Mouse (Mus musculus): ENCODE measurements at regions not wholly inside any gene's neighbourhood (a gene's known extent, or its start where the extent isn't known, plus 50 kb on each side); places are given as distances from the start of the nearest gene placed in this dataset.

DNA sequence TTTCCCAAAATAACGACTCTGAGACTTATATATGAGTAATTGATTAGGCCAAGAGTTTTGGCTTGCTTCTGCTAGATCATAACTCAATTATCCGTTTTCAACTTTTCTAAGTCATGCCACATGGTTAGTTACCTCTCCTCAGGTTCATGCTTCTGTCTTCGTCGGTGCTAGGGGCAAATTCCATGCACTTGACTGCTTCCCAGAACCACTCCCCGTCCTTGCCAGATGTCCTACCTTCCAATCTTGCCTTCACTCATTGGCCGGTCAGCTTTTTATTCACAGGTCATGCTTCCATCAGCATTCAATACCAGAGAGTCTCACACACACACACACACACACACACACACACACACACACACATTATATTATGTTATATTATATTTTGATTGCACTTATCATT, 66.4 kb upstream of the Arhgap32 start:
- in situ Hi-C loops (cut with MboI, MseI): no loop called here

DNA sequence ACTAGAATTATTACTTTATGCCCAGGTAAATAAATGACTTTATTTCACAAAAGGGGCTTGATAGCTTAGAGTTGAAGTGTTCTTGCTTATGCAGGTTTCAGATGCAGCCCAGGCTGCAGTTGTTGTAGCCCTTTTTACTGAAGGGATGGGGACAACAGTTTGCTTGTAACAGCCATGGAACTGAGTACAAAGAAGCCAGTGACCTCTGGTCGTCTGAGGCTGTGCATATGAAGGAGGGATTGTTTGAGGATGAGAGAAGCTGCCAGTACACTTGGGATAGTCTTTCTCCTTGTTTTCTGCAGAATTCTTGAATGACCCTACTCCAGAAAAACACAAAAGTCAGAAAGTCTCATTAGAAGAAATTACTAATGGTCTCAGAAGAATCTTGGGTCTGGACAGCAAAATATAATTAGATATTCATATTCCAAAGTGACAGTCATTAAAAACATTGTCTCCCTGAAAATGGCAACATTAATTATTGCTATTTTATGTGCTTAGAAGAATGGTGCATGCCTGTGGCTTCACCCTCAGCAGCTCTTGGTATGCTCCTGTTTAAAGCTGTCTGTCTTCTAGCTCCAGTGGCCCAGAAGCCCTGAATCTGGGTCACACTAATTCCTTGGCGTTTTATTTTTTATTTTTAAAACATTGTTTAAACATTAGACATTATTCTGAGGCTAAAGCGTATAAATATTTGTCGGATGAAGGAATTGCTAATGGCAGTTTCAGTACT, 61.9 kb upstream of the Arhgap32 start:
- in situ Hi-C loops (cut with MboI, MseI): no loop called here

DNA sequence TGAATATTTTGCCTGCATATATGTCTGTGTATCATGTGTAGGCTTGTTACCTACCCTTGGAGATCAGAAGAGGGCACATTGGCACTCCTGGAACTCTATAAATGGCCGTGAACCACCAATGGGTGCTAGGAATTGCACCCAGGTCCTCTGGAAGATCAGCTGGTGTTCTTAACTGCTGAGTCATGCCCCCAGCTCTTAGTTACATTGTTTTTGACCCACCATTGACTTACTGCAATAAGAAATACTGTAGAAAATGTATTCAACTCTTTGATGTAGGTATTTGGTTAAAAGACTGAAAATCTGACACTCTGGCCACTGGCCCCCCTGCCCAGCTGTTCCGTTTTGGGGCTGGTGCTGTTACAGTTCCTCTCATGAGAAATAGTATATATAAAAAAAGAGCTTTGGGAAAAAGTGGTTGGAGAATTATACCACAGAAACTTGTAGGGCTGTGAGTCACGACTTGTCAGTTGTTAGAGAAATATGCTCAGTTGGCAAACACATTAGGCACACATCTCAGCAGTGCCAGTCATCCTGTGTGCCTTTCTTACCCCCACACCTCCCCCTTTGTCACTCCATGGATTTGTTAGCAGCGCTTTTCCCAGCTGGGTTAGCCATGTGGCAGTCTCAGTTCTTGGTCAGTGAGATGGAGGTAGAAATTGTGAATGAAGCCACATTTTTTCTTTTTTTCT, 58.4 kb upstream of the Arhgap32 start:
- in situ Hi-C loops (cut with MboI, MseI): no loop called here

DNA sequence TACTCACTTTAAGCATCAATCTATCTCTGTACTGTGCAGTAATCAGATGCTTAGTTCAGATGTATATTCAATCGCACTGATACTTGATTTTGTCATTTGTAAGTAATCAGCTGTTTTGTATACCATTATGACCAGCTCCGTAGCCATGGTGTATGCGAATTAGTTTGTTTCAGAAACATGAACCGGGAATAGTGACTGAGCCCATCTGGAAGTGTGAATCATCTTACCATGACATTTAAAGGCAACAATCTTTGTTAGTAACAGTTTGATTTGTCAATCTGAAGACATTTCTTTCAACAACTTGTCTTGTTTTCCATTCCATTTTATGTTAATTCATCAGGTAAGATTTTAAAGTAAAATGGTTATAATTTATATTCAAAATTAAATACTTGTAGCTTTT, 53.2 kb upstream of the Arhgap32 start:
- in situ Hi-C loops (cut with MboI, MseI): no loop called here

DNA sequence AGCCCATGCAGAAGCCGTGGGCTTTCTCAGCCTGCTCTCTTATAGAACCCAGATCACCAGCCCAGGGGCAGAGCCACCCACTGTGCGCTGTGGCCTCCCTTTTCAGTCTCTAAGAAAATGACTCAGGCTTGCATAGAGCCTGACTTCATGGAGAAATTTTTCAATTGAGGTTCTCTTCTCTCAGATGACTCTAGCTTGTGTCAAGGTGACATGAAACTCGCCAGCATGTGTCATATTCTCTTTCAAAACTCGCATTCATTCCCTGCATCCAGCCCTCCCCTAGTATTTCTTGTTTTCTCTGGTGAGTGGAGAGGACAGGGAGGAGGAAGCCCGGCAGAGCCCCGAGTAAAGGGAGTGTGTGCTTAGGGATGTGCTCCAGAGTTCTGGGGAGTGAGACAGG, 52.4 kb upstream of the Arhgap32 start:
- in situ Hi-C loops (cut with MboI, MseI): no loop called here

DNA sequence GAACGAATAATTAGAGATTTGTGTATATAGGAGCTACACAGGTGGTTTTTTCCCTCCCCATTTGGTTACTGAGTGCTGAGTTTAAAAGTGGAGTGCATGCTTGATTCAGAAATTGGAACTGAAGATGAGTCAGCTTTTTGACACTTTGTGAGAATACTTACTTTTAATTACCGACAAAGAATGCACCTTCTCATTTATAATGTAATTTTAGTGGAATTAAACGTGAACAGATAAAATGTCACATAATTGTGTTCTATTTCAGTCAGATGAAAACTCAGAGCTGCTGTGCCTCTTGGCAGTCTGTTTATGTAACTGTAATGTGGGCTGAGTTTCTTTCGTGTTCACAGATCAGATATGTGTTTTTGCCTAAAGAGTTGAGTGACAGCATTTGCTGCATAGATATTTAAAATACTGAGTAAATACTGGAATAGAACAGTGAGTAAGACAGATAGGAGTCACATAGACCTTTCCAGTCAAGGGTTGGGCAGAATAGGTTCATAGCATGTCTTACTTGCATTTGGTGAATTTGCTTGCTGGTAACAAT, 51.9 kb upstream of the Arhgap32 start:
- in situ Hi-C loops (cut with MboI, MseI): no loop called here

All from T-helper 2 cell (primary cell).